Mouse (Mus musculus) thymus, postnatal 4 days (tissue): Measurements from ENCODE around the gene Chp2.

ENCODE experiments used
- DNase-seq: peaks from one replicate; pipeline ENCODE4 v3.0.0; 2021

The Chp2 gene

GRCm38 (mm10) chr7:122219315-122219801, at the start of gene Chp2:
Gene Chp2 (plus strand): TSS chr7:122219496.
- no peak for DNase-seq

- no peak for DNase-seq
These were observed 48.6 kb upstream of the Chp2 start for GRCm38 (mm10) chr7:122170705-122171104.

GRCm38 (mm10) chr7:122171613-122172012, 47.7 kb upstream of the Chp2 start:
- DNase-seq, result no peak

GRCm38 (mm10) chr7:122180720-122181119, 38.6 kb upstream of the Chp2 start:
- no peak for DNase-seq

- DNase-seq, result no peak
These were observed 34.7 kb upstream of the Chp2 start for GRCm38 (mm10) chr7:122184569-122184968.

- no peak for DNase-seq
These were observed 33.3 kb upstream of the Chp2 start, which contains the start of gene Ern2 for GRCm38 (mm10) chr7:122186043-122186442. Gene Ern2 (minus strand): TSS chr7:122186207.

- peak; percentile 82 for DNase-seq
These were observed 29.8 kb upstream of the Chp2 start for GRCm38 (mm10) chr7:122189484-122189883.

GRCm38 (mm10) chr7:122191097-122191496, 28.2 kb upstream of the Chp2 start:
- DNase-seq, result no peak

- DNase-seq, result no peak
These were observed 25.4 kb upstream of the Chp2 start for GRCm38 (mm10) chr7:122193919-122194318.

- DNase-seq, result no peak
These were observed 22.5 kb upstream of the Chp2 start for GRCm38 (mm10) chr7:122196771-122197170.

- DNase-seq, result peak; percentile 75
These were observed 22.0 kb upstream of the Chp2 start for GRCm38 (mm10) chr7:122197306-122197705.

- DNase-seq, result no peak
These were observed 20.0 kb upstream of the Chp2 start for GRCm38 (mm10) chr7:122199296-122199695.

GRCm38 (mm10) chr7:122203936-122204335, 15.4 kb upstream of the Chp2 start:
- DNase-seq, result no peak

GRCm38 (mm10) chr7:122206121-122206520, 13.2 kb upstream of the Chp2 start:
- DNase-seq, result no peak

GRCm38 (mm10) chr7:122208276-122209021, 10.8 kb upstream of the Chp2 start:
- no peak for DNase-seq

- no peak for DNase-seq
These were observed 6.9 kb downstream of the Chp2 start for GRCm38 (mm10) chr7:122226020-122226742.

GRCm38 (mm10) chr7:122226744-122227143, 7.4 kb downstream of the Chp2 start:
- no peak for DNase-seq

GRCm38 (mm10) chr7:122229306-122229705, 10.0 kb downstream of the Chp2 start:
- no peak for DNase-seq

GRCm38 (mm10) chr7:122229916-122230315, 10.6 kb downstream of the Chp2 start:
- no peak for DNase-seq

- no peak for DNase-seq
These were observed 11.6 kb downstream of the Chp2 start for GRCm38 (mm10) chr7:122230866-122231265.

- DNase-seq, result no peak
These were observed 19.6 kb downstream of the Chp2 start for GRCm38 (mm10) chr7:122238939-122239338.

- no peak for DNase-seq
These were observed 21.3 kb downstream of the Chp2 start for GRCm38 (mm10) chr7:122240413-122241119.

- DNase-seq, result peak; percentile 53
These were observed 23.0 kb downstream of the Chp2 start for GRCm38 (mm10) chr7:122242260-122242659.
